Mouse (Mus musculus): ENCODE results near the gene Hnf4a. TPM values are rescaled to one million over a fixed set of nuclear protein-coding genes. Genes with fewer than 3 reads are reported as not detected.

Gene Hnf4a
- total RNA-seq, 1 experiment from 2014 or later: not detected

GRCm38 (mm10) chr2:163549786-163550185 is 43.2 kb downstream of the Hnf4a start:
- DNase-seq: no peak

DNA sequence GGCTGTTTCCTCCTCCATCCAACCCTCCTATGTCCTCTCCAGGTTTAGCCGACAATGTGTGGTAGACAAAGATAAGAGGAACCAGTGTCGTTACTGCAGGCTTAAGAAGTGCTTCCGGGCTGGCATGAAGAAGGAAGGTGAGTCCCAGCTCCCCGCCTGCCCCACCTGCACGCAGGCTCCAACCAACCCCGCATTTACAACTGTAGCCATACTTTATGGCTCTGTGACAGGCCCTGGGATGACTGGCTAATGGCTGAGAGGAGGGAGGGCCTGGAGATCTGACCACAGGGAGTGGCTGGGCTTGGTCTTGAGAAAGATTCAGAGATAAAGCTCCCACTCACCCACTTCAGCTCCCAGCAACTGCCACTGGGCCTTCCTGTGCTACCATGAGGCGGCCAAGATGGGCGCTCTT is 45.9 kb downstream of the Hnf4a start:
- no peak for DNase-seq

DNA sequence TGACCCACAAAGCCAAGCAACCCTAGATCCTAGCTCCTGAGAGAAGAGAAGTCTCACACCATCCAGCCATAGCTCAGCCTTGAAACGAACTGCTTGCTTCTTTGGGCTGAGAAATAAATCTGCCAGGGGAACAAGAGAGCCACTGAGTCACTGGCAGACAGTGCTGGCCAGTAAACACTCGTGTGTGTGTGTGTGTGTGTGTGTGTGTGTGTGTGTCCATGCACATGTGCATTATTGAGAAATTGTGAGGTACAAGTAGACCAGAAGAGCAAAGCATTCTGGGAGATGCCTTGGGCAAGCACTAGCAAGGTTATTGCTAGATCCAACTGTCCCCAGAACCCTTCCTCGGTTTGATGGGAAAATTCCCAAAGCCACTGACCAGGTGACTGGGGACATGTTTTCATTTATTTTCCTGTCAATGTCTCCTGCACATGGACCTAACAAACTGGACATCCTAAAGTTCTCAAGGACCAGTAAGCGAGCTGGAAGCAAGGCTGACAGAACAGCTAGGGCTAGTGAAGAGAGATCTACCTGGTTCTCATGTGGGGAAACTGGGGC is 47.9 kb downstream of the Hnf4a start:
- DNase-seq: no peak

DNA sequence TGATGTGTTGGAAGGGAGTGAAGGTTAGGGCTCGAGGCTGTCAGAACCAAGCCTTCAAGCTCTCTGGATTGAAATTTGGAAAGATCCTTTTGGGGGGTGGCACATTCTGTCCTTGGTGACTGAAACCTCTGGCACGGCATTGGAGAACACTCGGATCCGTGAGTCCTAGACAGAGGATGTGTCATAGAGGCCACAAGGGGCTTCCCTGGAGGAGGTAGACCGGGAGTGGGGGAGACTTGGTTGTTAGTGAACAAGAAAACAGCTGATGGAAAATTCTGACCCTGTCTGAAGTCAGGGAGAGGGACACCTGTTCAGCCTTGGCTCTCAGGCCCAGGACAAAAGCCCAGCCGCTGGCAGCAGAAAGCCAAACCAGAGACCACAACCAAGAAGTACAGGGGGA is 48.4 kb downstream of the Hnf4a start:
- DNase-seq: no peak

- DNase-seq: no peak
Observed at GRCm38 (mm10) chr2:163555417-163555816, 48.8 kb downstream of the Hnf4a start.

DNA sequence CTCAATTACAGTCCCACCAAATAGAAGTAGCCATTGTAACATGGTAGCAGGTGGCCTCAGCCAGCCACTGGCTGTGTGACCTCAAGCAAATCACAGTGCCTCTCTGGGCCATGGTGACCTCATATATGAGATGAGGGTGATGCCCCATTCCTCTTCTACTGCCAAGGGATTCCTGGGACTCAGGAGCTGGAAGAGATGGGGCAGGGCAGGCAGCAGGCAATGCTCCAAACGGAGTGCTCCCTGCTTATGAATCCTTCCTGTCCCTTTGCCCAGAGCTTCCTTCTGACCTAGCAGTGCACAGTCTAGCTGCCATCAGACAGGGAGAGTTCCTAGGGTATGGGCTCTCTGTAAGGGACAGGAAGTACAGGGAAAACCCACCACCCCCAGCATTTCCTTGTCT is 51.9 kb downstream of the Hnf4a start:
- DNase-seq: no peak

DNA sequence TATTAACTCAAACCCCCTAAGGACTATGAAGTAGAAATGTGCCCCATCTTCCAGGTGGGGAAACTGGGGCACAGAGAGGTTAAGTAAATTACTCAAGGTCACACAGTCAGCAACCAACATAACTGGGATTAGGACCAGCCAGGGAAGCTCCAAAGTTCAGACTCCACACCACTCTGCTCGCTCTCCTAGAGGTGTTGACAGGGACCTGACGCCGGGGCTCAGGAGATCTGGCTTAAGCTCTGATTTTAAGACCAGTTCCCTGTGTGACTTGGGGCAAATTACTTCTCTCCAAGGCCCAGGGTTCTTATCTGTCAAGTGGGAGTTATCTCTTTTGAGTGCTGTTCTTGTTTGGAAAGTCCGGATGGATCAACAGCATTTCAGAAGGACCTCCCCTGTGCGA is 52.6 kb downstream of the Hnf4a start:
- no peak for DNase-seq

- no peak for DNase-seq
Observed at GRCm38 (mm10) chr2:163560247-163560646, 53.6 kb downstream of the Hnf4a start.

GRCm38 (mm10) chr2:163561258-163561948 is 54.8 kb downstream of the Hnf4a start:
- no peak for DNase-seq

- peak; percentile 56 for DNase-seq
Observed at GRCm38 (mm10) chr2:163564646-163565045, 58.0 kb downstream of the Hnf4a start.

DNA sequence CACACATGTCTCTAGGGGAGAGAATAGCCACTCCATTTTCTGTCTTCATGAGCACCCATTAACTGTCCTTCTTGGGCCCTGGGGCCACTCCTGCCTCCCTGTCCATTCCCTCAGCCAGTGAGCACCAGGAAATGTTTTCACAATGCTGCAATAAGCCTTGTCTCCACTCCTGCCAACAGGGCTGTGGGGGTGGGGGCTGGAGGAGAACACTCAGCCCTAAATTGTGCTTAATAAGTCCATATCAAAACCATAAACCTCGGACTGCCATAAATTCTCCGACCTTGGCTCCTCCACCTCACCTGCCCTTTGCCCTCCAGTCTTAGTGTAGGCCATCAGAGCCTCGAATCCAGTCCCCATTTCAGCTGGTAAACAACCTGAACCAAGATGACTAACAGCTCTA is 67.7 kb downstream of the Hnf4a start:
- DNase-seq: no peak

- DNase-seq: no peak
Observed at GRCm38 (mm10) chr2:163575248-163575647, 68.6 kb downstream of the Hnf4a start.

DNA sequence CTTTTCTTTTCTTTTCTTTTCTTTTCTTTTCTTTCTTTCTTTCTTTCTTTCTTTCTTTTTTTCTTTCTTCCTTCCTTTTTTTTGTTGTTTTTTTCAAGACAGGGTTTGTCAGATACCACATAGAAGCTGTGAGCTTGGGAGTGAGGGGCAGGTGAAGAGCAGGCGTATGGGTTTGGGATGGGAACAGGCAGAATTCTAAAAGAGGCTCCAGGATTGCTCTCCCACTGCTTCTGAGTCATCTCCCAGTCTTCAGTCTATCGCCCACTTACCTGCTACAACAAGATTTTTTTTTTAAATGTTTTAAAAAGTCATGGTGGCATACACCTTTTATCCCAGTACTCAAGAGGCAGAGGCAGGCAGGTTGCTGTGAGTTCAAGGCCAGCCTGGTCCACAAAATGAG is 71.4 kb downstream of the Hnf4a start:
- DNase-seq: no peak

DNA sequence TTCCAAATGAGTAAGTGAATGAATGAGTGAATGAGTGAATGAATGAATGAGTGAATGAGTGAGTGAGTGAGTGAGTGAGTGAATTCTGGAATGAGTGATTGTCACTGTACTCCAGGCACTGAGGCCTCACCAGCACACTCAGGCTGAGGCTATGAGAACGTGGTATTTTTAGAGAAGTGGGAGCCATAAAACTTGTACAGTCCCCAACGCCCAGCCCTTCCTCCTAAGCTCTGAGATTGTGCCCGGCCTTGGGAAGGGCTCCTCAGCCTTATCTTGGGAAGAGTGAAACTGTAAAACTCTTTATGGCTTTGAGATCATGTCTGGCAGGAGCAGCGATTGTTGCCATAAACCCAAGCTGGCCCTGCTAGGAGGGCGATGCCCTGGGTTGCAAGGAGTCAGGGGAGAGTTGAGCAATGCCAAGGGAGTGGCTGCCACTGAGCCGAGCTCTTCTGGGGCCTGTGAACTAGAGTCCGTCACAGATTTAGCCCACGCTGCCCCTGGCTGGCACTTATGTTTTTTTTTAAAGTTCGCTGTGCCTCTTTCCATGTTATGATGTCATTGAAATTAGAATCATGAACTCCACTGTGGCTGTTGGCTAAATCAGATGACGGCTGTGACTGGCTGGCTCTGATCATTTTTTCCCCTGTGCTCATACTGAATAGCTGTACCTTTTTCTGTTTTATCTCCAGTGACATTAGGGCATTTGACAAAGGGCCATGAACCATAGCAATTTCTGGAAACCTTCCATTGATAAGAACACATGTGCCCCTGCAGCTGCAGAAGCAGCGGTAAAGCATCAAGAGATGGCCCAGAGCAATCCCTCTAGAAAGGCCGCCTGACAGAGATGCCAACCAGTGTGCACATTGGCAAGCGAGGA is 73.7 kb downstream of the Hnf4a start:
- no peak for DNase-seq

GRCm38 (mm10) chr2:163583226-163584087 is 76.8 kb downstream of the Hnf4a start:
- no peak for DNase-seq

DNA sequence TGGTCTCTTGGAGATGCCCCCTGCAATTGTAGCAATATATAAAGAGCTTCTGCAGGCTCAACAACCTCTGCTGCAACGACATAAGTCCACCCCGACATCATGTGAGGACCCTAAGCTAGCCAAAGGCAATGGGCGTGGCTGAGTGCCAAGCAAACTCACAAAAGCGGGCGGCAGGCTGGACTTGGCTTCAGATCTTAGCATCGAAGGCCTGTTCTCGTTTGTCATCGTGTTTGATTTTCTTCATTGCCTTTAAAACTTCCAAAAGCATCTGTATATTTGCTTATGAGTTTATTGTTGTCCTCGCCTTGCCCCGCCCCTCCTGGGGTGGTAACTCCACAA is 77.4 kb downstream of the Hnf4a start:
- DNase-seq: no peak

- peak; percentile 27 for DNase-seq
Observed at GRCm38 (mm10) chr2:163586384-163587261, 80.0 kb downstream of the Hnf4a start.

DNA sequence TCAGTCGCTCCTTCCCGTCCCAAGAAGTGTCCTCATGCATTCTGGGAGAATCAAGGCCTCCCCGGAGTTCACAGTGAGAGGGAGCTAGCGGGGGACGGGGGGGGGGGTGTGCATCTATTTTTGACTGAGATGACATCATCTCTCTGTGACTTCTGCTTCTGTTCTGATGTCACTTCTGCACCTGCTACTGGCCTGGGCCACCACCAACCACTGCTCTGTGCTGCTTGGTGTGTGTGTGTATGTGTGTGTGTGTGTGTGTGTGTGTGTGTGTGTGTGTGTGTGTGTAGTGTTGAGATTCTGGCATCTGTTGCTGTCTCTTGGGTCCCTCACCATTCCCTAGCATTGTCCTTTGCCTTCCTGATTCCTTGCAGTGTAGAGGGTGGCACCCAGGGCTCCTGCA is 80.9 kb downstream of the Hnf4a start:
- no peak for DNase-seq

DNA sequence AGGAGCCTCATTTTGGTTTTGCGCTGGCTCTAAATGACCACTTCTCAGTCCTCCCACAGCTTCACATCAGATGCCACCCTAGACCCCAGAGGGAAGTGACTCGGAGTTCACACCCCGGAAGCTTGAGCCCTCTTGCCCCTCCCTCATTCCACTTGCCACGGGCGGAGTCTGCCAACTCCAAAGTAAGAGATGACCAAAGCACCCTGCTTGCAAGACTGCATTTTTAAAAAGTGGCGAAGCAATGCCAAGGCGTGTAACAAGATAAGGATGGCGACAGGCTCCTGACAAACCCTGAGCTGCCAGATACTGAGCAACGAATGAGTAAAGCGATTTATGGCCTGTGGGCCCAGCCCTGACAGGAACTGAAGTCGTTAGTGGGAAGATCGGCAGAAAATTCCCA is 83.6 kb downstream of the Hnf4a start:
- DNase-seq: no peak

GRCm38 (mm10) chr2:163590996-163591395 is 84.4 kb downstream of the Hnf4a start:
- DNase-seq: no peak

GRCm38 (mm10) chr2:163592084-163592483 is 85.5 kb downstream of the Hnf4a start:
- DNase-seq: peak; percentile 28
